ENCODE assay signal across 8 mouse cellular contexts in the genomic region with DNA sequence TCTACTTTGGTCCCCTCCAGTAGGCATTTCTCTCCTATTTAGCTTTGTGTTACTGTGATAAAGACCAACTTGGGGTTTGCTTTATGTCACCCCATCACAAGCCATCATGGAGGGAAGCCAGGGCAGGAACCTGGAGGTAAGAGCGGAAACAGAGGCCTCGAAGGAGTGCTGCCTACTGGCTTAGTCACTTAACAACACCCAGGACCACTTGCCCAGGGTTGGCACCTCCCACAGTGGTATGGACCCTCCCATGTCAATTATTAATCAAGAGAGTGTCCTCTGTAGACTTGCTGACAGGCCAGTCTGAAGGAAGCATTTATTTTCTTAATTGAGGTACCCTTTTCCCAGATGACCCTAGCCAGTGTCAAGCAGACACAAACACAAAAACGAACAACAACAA. TPM values are rescaled to one million over a fixed set of nuclear protein-coding genes. Genes with fewer than 3 reads are reported as not detected.
A peak's percentile ranks its signal among the peaks of the same experiment; 100 is the strongest.
DNase-seq lines count a peak whose midpoint lies in the region; ATAC-seq and TF ChIP-seq lines count a peak whose summit lies in the region.

No protein-coding gene starts in this region.

- H3K9me3 ChIP-seq in forebrain, embryonic 14.5 days (replicated peaks; ENCODE audit: control insufficient read depth, low read length), result no peaks in the 10 kb centered on the region
- H3K9me3 ChIP-seq in neural tube, embryonic 14.5 days (ENCODE audit: control insufficient read depth, low read length), result no peaks in the 10 kb centered on the region

- peaks cover 8% of the 10 kb centered on the region for H3K4me1 ChIP-seq in forebrain, embryonic 14.5 days (ENCODE audit: control insufficient read depth, insufficient read depth, low read length)
- peaks cover 6% of the 10 kb centered on the region; the same call in 1 of the 2 replicates for H3K4me1 ChIP-seq in neural tube, embryonic 14.5 days (ENCODE audit: control insufficient read depth, insufficient read depth, low read length)

- WGBS in forebrain, embryonic 14.5 days, result 55% methylated on average over 3 of the region's 3 CpGs
- 56% methylated on average over 3 of the region's 3 CpGs for WGBS in neural tube, embryonic 14.5 days

- H3K36me3 ChIP-seq in forebrain, embryonic 14.5 days (ENCODE audit: control insufficient read depth, insufficient read depth, low read length), result no peaks in the 10 kb centered on the region
- H3K36me3 ChIP-seq in neural tube, embryonic 14.5 days (ENCODE audit: control insufficient read depth, insufficient read depth, low read length), result no peaks in the 10 kb centered on the region

- H3K4me3 ChIP-seq in layer of hippocampus, adult 2 months, result peak overlapping the region; percentile 78
- peak overlapping the region; percentile 49 for H3K4me3 ChIP-seq in forebrain, embryonic 14.5 days (ENCODE audit: low read depth, low read length)
- H3K4me3 ChIP-seq in neural tube, embryonic 14.5 days (ENCODE audit: low read depth, low read length), result peak overlapping the region; percentile 50

- H3K27me3 ChIP-seq in forebrain, embryonic 14.5 days (replicated peaks; ENCODE audit: control insufficient read depth, insufficient read depth, low read length), result no peaks in the 10 kb centered on the region
- H3K27me3 ChIP-seq in neural tube, embryonic 14.5 days (ENCODE audit: control insufficient read depth, insufficient read depth, low read length), result no peaks in the 10 kb centered on the region

- peak overlapping the region; percentile 68 for H3K9ac ChIP-seq in forebrain, embryonic 14.5 days (ENCODE audit: low read length)
- peak overlapping the region; percentile 69 for H3K9ac ChIP-seq in neural tube, embryonic 14.5 days (replicated peaks; ENCODE audit: low read depth, low read length)

- H3K4me2 ChIP-seq in forebrain, embryonic 14.5 days (ENCODE audit: low read length), result peak overlapping the region; percentile 72
- peak overlapping the region; percentile 79 for H3K4me2 ChIP-seq in neural tube, embryonic 14.5 days (ENCODE audit: low read depth, low read length)

- no peak for TF ChIP-seq CTCF in layer of hippocampus, adult 2 months (conservative IDR thresholded peaks at IDR 0.05)

- H3K27ac ChIP-seq in layer of hippocampus, adult 2 months, result peak overlapping the region; percentile 90
- H3K27ac ChIP-seq in forebrain, embryonic 14.5 days (ENCODE audit: low read depth, low read length), result peak overlapping the region; percentile 95
- H3K27ac ChIP-seq in neural tube, embryonic 14.5 days (ENCODE audit: low read depth, low read length), result peak overlapping the region; percentile 90

- DNase-seq in layer of hippocampus, adult 2 months (ENCODE audit: low spot score in 2 of 2), result no peak
- DNase-seq in layer of hippocampus, postnatal 10 days (ENCODE audit: low spot score in 2 of 2), result no peak
- DNase-seq in forebrain, embryonic 14.5 days (ENCODE audit: low spot score), result no peak
- DNase-seq in kidney, postnatal 14 days, result peak; percentile 80
- no peak for DNase-seq in layer of hippocampus, postnatal 36 days
- DNase-seq in adrenal gland, postnatal 10 days, result no peak

- ATAC-seq in forebrain, embryonic 14.5 days, result peak; percentile 11; the same call in 1 of the 2 replicates
- no peak; the same call in 1 of the 2 replicates for ATAC-seq in neural tube, embryonic 14.5 days (ENCODE audit: low read depth)
- no peak for ATAC-seq in erythroid progenitor cell, adult 5-6 weeks (replicated peaks; ENCODE audit: low FRiP score, poor library complexity, severe bottlenecking)

RNA-seq across cellular contexts. Expression of a gene that starts 0.5 kb away (rescaled TPM):
- 10 to 100 TPM in 1 of 2 experiments, 1 to 10 TPM in 1; 9.1 to 10.3 TPM for total RNA-seq in layer of hippocampus, adult 2 months (2021)
- 10 to 100 TPM in 1 of 2 experiments, 1 to 10 TPM in 1; 8.9 to 10.1 TPM for total RNA-seq in layer of hippocampus, postnatal 10 days (2021)
- 6.1 and 6.9 TPM in 2 replicates for polyA plus RNA-seq in forebrain, embryonic 14.5 days (2014; fragmentation: Nextera tagmentation; extraction: Ambion mirVana)
- polyA plus RNA-seq in neural tube, embryonic 14.5 days (2014; fragmentation: Nextera tagmentation; extraction: Ambion mirVana), result 5.8 and 6.2 TPM in 2 replicates
- total RNA-seq in erythroid progenitor cell, adult 5-6 weeks (2015; ENCODE audit: low replicate concordance), result 2.2 and 3.4 TPM in 2 replicates
- 1.3 and 2.4 TPM in 2 replicates for total RNA-seq in erythroid progenitor cell, adult 5-6 weeks (2017; ENCODE audit: low replicate concordance)
- total RNA-seq in layer of hippocampus, postnatal 36 days (2021), result 1 to 10 TPM; 8.3 to 8.4 TPM
- total RNA-seq in adrenal gland, postnatal 10 days (2021), result 1 to 10 TPM; 4.9 to 6.8 TPM

RNA-seq across cellular contexts. Expression of a gene that starts 11.5 kb away (rescaled TPM):
- 1 to 10 TPM; 1.9 to 2.8 TPM for total RNA-seq in layer of hippocampus, adult 2 months (2021)
- total RNA-seq in layer of hippocampus, postnatal 10 days (2021), result 1 to 10 TPM; 3.3 to 4.2 TPM
- 5.6 and 5.9 TPM in 2 replicates for polyA plus RNA-seq in forebrain, embryonic 14.5 days (2014; fragmentation: Nextera tagmentation; extraction: Ambion mirVana)
- polyA plus RNA-seq in neural tube, embryonic 14.5 days (2014; fragmentation: Nextera tagmentation; extraction: Ambion mirVana), result 5.9 and 9.1 TPM in 2 replicates
- not detected in 2 replicates for total RNA-seq in erythroid progenitor cell, adult 5-6 weeks (2015; ENCODE audit: low replicate concordance)
- total RNA-seq in erythroid progenitor cell, adult 5-6 weeks (2017; ENCODE audit: low replicate concordance), result 0.39 TPM in 1 of 2 replicates, not detected in the other
- total RNA-seq in layer of hippocampus, postnatal 36 days (2021), result 1 to 10 TPM; 1.6 to 2.1 TPM
- 1 to 10 TPM; 6.0 to 7.6 TPM for total RNA-seq in adrenal gland, postnatal 10 days (2021)

RNA-seq across cellular contexts. Expression of a gene that starts 14.6 kb away (rescaled TPM):
- not detected for total RNA-seq in layer of hippocampus, adult 2 months (2021)
- not detected for total RNA-seq in layer of hippocampus, postnatal 10 days (2021)
- 0.32 and 0.36 TPM in 2 replicates for polyA plus RNA-seq in forebrain, embryonic 14.5 days (2014; fragmentation: Nextera tagmentation; extraction: Ambion mirVana)
- polyA plus RNA-seq in neural tube, embryonic 14.5 days (2014; fragmentation: Nextera tagmentation; extraction: Ambion mirVana), result 1.8 and 2.6 TPM in 2 replicates
- not detected in 2 replicates for total RNA-seq in erythroid progenitor cell, adult 5-6 weeks (2015; ENCODE audit: low replicate concordance)
- not detected in 2 replicates for total RNA-seq in erythroid progenitor cell, adult 5-6 weeks (2017; ENCODE audit: low replicate concordance)
- not detected for total RNA-seq in layer of hippocampus, postnatal 36 days (2021)
- 100 to 1,000 TPM; 442 to 819 TPM for total RNA-seq in adrenal gland, postnatal 10 days (2021)

RNA-seq across cellular contexts. Expression of a gene that starts 17.2 kb away (rescaled TPM):
- 1 to 10 TPM in 1 of 2 experiments, under 1 TPM in 1; 0.92 to 1.0 TPM for total RNA-seq in layer of hippocampus, adult 2 months (2021)
- total RNA-seq in layer of hippocampus, postnatal 10 days (2021), result 1 to 10 TPM; 1.4 to 1.6 TPM
- polyA plus RNA-seq in forebrain, embryonic 14.5 days (2014; fragmentation: Nextera tagmentation; extraction: Ambion mirVana), result 0.23 TPM in 1 of 2 replicates, not detected in the other
- 0.29 and 0.39 TPM in 2 replicates for polyA plus RNA-seq in neural tube, embryonic 14.5 days (2014; fragmentation: Nextera tagmentation; extraction: Ambion mirVana)
- total RNA-seq in erythroid progenitor cell, adult 5-6 weeks (2015; ENCODE audit: low replicate concordance), result not detected in 2 replicates
- total RNA-seq in erythroid progenitor cell, adult 5-6 weeks (2017; ENCODE audit: low replicate concordance), result not detected in 2 replicates
- 1 to 10 TPM in 1 of 2 experiments, under 1 TPM in 1; 0.83 to 1.4 TPM for total RNA-seq in layer of hippocampus, postnatal 36 days (2021)
- total RNA-seq in adrenal gland, postnatal 10 days (2021), result 100 to 1,000 TPM in 1 of 2 experiments, 10 to 100 TPM in 1; 18.1 to 119 TPM

RNA-seq across cellular contexts. Expression of a gene that starts 38.0 kb away (rescaled TPM):
- 10 to 100 TPM; 84.3 to 89.3 TPM for total RNA-seq in layer of hippocampus, adult 2 months (2021)
- 100 to 1,000 TPM; 108 to 110 TPM for total RNA-seq in layer of hippocampus, postnatal 10 days (2021)
- polyA plus RNA-seq in forebrain, embryonic 14.5 days (2014; fragmentation: Nextera tagmentation; extraction: Ambion mirVana), result 279 and 290 TPM in 2 replicates
- polyA plus RNA-seq in neural tube, embryonic 14.5 days (2014; fragmentation: Nextera tagmentation; extraction: Ambion mirVana), result 234 and 247 TPM in 2 replicates
- 8.8 and 10.8 TPM in 2 replicates for total RNA-seq in erythroid progenitor cell, adult 5-6 weeks (2015; ENCODE audit: low replicate concordance)
- total RNA-seq in erythroid progenitor cell, adult 5-6 weeks (2017; ENCODE audit: low replicate concordance), result 5.3 and 6.3 TPM in 2 replicates
- 10 to 100 TPM; 97.9 to 99.2 TPM for total RNA-seq in layer of hippocampus, postnatal 36 days (2021)
- 10 to 100 TPM; 58.0 to 62.5 TPM for total RNA-seq in adrenal gland, postnatal 10 days (2021)

Comparison
In these comparisons a context has a peak if more than half of its experiments do, and no peak if none do; other contexts are left out.
1. RNA of a gene that starts 14.6 kb away (total RNA-seq): 442 to 819 TPM in adrenal gland, postnatal 10 days; not detected in layer of hippocampus, postnatal 36 days, not detected in layer of hippocampus, adult 2 months, not detected in layer of hippocampus, postnatal 10 days and not detected in erythroid progenitor cell, adult 5-6 weeks; every median in the first group is over 100 times any median in the second.
2. Peak in every context shown above with its lines, with median percentiles within 50 percentile points of each other: H3K27ac ChIP-seq and H3K4me3 ChIP-seq.